Mouse (Mus musculus) cortical plate, adult 2 months (tissue): ENCODE measurements around the gene Npl.

Source experiments
- CTCF ChIP-seq: fragments of 200-500 bp; IDR thresholded peaks from 2 replicates; pipeline ENCODE4 v1.5.1; 2011; ENCODE audit warnings: mild to moderate bottlenecking, control low read depth, low read length; ENCODE audit not compliant: insufficient read depth; ENCODE audit errors: extremely low read depth
- POLR2A ChIP-seq: fragments of 200-500 bp; IDR thresholded peaks from 2 replicates; pipeline ENCODE4 v1.6.1; 2011; ENCODE audit warnings: mild to moderate bottlenecking, low read length, control low read depth; ENCODE audit not compliant: insufficient read depth; ENCODE audit errors: extremely low read depth

DNA sequence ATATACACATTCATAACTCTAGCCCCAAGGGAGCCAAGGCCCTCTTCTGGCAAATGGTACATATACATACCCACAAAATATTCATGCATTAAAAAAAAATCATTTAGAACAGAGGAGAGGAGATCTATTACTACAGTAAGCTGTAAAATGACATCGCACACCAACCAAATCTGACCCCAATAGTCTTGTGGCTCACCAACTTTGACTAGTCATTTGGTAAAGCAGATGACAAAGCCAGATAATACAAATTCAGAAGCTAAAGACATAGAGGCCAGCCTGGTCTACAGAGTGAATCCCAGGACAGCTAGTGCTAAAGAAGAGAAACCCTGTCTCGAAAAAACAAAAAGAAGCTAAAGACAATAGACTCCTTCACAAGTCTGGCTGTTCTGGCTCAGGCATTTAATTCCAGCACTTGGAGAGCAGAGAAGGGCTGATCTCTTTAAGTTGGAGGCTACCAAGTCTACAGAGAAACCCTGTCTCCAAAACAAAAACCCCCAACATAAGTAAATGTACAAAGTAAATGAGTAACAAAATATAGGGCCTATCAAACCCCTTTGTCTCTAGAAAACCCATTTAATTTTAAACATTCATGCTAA, 64.5 kb downstream of the Npl start:
- TF ChIP-seq CTCF (no peak), POLR2A (no peak)
